Mouse (Mus musculus) midbrain, postnatal 0 days (tissue): ENCODE measurements around the gene Senp6. TPM values are rescaled to one million over a fixed set of nuclear protein-coding genes. Genes with fewer than 3 reads are reported as not detected.
"Not testable (repeated sequence)": the region's sequence is repeated elsewhere in the genome, so short reads cannot be mapped to it uniquely, and the experiment has no call there.

Experiments used
- ATAC-seq: fragments of 200-750 bp; cut with Nextera tagmentation; 2 replicates; pipeline ENCODE4 v1.8.0; 2017; ENCODE audit warnings: moderate number of reproducible peaks, mild to moderate bottlenecking, moderate TSS enrichment, moderate library complexity; ENCODE audit not compliant: low FRiP score
- DNase-seq: peaks from one replicate; pipeline ENCODE4 v3.0.0-alpha.2; 2015; ENCODE audit warnings: low spot score
- H3K27ac ChIP-seq: fragments of 300-500 bp; sonication (generic); 2 replicates; pipeline ENCODE4 v1.5.1; 2014; ENCODE audit warnings: low read depth, mild to moderate bottlenecking, low read length, mixed read lengths
- H3K27me3 ChIP-seq: fragments of 300-500 bp; sonication (generic); 2 replicates; pipeline ENCODE4 v1.6.1; 2014; ENCODE audit warnings: low read length, control low read depth, mixed read lengths; ENCODE audit not compliant: insufficient read depth
- H3K36me3 ChIP-seq: fragments of 300-500 bp; sonication (generic); 2 replicates; pipeline ENCODE4 v1.6.1; 2014; ENCODE audit warnings: low read length, control low read depth, mixed read lengths; ENCODE audit not compliant: insufficient read depth
- H3K4me1 ChIP-seq: fragments of 300-500 bp; sonication (generic); 2 replicates; pipeline ENCODE4 v1.6.1; 2014; ENCODE audit warnings: mild to moderate bottlenecking, control low read depth, antibody characterized with exemption, low read length, mixed read lengths; ENCODE audit not compliant: insufficient read depth
- H3K4me2 ChIP-seq: fragments of 300-500 bp; sonication (generic); 2 replicates; pipeline ENCODE4 v1.6.1; 2014; ENCODE audit warnings: low read depth, mild to moderate bottlenecking, low read length, mixed read lengths; ENCODE audit not compliant: poor library complexity, severe bottlenecking
- H3K4me3 ChIP-seq: fragments of 300-500 bp; sonication (generic); 2 replicates; pipeline ENCODE4 v1.5.1; 2014; ENCODE audit warnings: low read depth, mild to moderate bottlenecking, low read length, moderate library complexity
- H3K9ac ChIP-seq: fragments of 300-500 bp; sonication (generic); replicated peaks from 2 replicates; pipeline ENCODE4 v1.6.1; 2014; ENCODE audit warnings: mild to moderate bottlenecking, low read length, moderate library complexity, mixed read lengths; ENCODE audit not compliant: poor library complexity, severe bottlenecking
- H3K9me3 ChIP-seq: fragments of 300-500 bp; sonication (generic); 2 replicates; pipeline ENCODE4 v1.6.1; 2016; ENCODE audit warnings: low read length, control low read depth
- CTCF ChIP-seq: IDR thresholded peaks from 2 replicates; pipeline ENCODE4 v1.5.1; 2016; ENCODE audit warnings: antibody characterized with exemption, mild to moderate bottlenecking
- WGBS: fragments of 180-500 bp; shearing (Covaris S2); extraction: QIAGEN DNeasy Blood & Tissue Kit; methylation state at CpG from one replicate; pipeline ENCODE4 v1.1.7; 2014; 5-methylcytosine and 5-hydroxymethylcytosine counted together
- polyA plus RNA-seq: library from polyadenylated mRNA; unstranded; fragments of >200 nt; fragmentation: Nextera tagmentation; extraction: Ambion mirVana; gene quantifications from 2 replicates; pipeline ENCODE4 v1.2.1, GENCODE M21; 2015
- total RNA-seq: library from RNA; depleted of rRNA; stranded (reverse); fragments of >200 nt; gene quantifications from 2 replicates; pipeline ENCODE4 v1.2.3, GENCODE M21; 2014

Gene Senp6
- total and polyA plus RNA-seq, 2 experiments from 2014 or later, result 43.7 to 88.0 TPM

GRCm38 (mm10) chr9:80026581-80027021 lies 40.1 kb upstream of the Senp6 start:
- DNase-seq, result no peak
- 70% methylated on average over 6 of the region's 6 CpGs for WGBS

GRCm38 (mm10) chr9:80037262-80037996 lies 29.3 kb upstream of the Senp6 start:
- Histone ChIP-seq H3K9ac (no peak overlapping the region), H3K9me3 (no peaks in the 10 kb centered on the region), H3K4me2 (no peak overlapping the region), H3K36me3 (no peaks in the 10 kb centered on the region), H3K4me1 (no peaks in the 10 kb centered on the region), H3K27ac (no peak overlapping the region), H3K4me3 (no peak overlapping the region), H3K27me3 (no peaks in the 10 kb centered on the region)
- WGBS, result 91% methylated on average over 13 of the region's 13 CpGs
- ATAC-seq (no peak), DNase-seq (no peak)
- no peak for TF ChIP-seq CTCF

More at GRCm38 (mm10) chr9:80026581-80027021, 40.1 kb upstream of the Senp6 start:
- Histone ChIP-seq H3K27ac (no peak overlapping the region), H3K27me3 (no peaks in the 10 kb centered on the region), H3K36me3 (no peaks in the 10 kb centered on the region), H3K9me3 (no peaks in the 10 kb centered on the region), H3K4me1 (no peaks in the 10 kb centered on the region), H3K4me3 (no peak overlapping the region), H3K4me2 (no peak overlapping the region), H3K9ac (no peak overlapping the region)
- ATAC-seq, result no peak
- TF ChIP-seq CTCF, result no peak

GRCm38 (mm10) chr9:80037997-80038383 lies 28.7 kb upstream of the Senp6 start:
- Histone ChIP-seq H3K36me3 (no peaks in the 10 kb centered on the region), H3K4me1 (no peaks in the 10 kb centered on the region), H3K4me2 (no peak overlapping the region), H3K27me3 (no peaks in the 10 kb centered on the region), H3K4me3 (no peak overlapping the region), H3K9me3 (no peaks in the 10 kb centered on the region), H3K27ac (no peak overlapping the region), H3K9ac (no peak overlapping the region)
- DNase-seq, result no peak
- ATAC-seq, result no peak
- TF ChIP-seq CTCF, result no peak

- no peaks in the 10 kb centered on the region for H3K36me3 ChIP-seq
- TF ChIP-seq CTCF, result no peak
- H3K4me1 ChIP-seq, result no peaks in the 10 kb centered on the region
- no peak overlapping the region for H3K4me2 ChIP-seq
- no peaks in the 10 kb centered on the region for H3K9me3 ChIP-seq
- DNase-seq (no peak), ATAC-seq (no peak)
- H3K27me3 ChIP-seq, result no peaks in the 10 kb centered on the region
- no peak overlapping the region for H3K4me3 ChIP-seq
- 27% methylated on average over 2 of the region's 2 CpGs for WGBS
- H3K9ac ChIP-seq, result no peak overlapping the region
- H3K27ac ChIP-seq, result no peak overlapping the region
Measured at GRCm38 (mm10) chr9:80039296-80039815, 27.3 kb upstream of the Senp6 start.

- not testable (repeated sequence) for H3K4me2 ChIP-seq, H3K4me1 ChIP-seq, H3K36me3 ChIP-seq, H3K27me3 ChIP-seq, ATAC-seq, DNase-seq, H3K27ac ChIP-seq, H3K9ac ChIP-seq, H3K4me3 ChIP-seq, H3K9me3 ChIP-seq
- WGBS, result 72% methylated on average over 4 of the region's 4 CpGs
Measured at GRCm38 (mm10) chr9:80044301-80044700, 22.4 kb upstream of the Senp6 start.

GRCm38 (mm10) chr9:80049271-80049670 lies 17.4 kb upstream of the Senp6 start:
- not testable (repeated sequence) for H3K9me3 ChIP-seq, H3K4me3 ChIP-seq, ATAC-seq, H3K27me3 ChIP-seq, H3K4me1 ChIP-seq, DNase-seq, H3K36me3 ChIP-seq, H3K27ac ChIP-seq, H3K4me2 ChIP-seq, H3K9ac ChIP-seq
- 45% methylated on average over 5 of the region's 5 CpGs for WGBS
